Mouse (Mus musculus): ENCODE data around the gene Tbc1d25.

- TF ChIP-seq GATA1 (IDR thresholded peaks at IDR 0.05; ENCODE audit: borderline replicate concordance, low read length) (no peak), FLI1 (IDR thresholded peaks at IDR 0.05; ENCODE audit: low read length) (no peak)
Observed at GRCm38 (mm10) chrX:8123821-8124470, 52.0 kb downstream of the Tbc1d25 start.
